Mouse (Mus musculus) left cerebral cortex, adult 8-10 months (tissue): ENCODE results near the gene Lpxn. TPM values are rescaled to one million over a fixed set of nuclear protein-coding genes. Genes with fewer than 3 reads are reported as not detected.

Experiments used
- DNase-seq, 2 experiments: peaks; one replicate each; pipeline ENCODE4 v3.0.0; 2022; ENCODE audit warnings: low spot score in 2 of 2
- total RNA-seq, 4 experiments: library from RNA; stranded (reverse); gene quantifications; 2 replicates each; pipeline ENCODE4 v1.2.4; 2022

The Lpxn gene
- total RNA-seq, 4 experiments from 2014 or later: 1.5 to 3.8 (median 2.1) TPM

GRCm38 (mm10) chr19:12804237-12804636 lies 8.2 kb downstream of the Lpxn start:
- DNase-seq: no peak

- no peak for DNase-seq
Measured at GRCm38 (mm10) chr19:12805730-12806129, 9.7 kb downstream of the Lpxn start.

GRCm38 (mm10) chr19:12806214-12806613 lies 10.2 kb downstream of the Lpxn start:
- no peak for DNase-seq

DNA sequence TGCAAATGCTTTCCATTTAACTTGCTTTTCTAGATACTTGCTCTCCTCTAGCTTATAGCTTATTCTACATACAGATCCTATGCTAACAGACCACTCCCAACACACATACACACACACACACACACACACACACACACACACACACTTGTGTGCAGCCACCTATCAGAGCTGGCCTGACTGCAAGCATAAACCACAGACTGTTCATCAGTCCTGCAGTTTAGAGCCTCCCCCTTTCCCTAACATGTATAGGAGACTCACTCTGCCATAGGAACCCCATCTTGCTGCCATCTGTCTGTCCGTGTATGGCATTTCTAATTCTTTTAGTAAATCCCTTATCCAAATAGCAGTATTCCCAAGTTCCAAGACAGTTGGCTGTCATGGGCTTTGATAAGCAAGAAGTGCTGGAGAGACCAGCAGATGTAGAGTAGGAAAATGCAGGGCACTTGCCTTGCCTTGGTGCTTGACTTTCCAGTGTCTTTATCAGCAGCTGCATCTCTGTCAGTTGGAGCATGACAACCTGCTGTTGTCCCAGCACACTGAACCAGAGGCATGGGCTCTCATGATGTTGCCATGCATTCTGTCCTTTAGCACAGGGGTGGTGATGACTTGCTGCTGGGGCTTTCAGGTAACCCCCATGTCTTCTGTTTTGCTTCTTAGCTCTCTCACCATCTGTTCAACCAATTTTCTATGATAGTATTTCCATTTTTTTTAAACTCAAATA lies 16.8 kb downstream of the Lpxn start:
- DNase-seq: no peak

DNA sequence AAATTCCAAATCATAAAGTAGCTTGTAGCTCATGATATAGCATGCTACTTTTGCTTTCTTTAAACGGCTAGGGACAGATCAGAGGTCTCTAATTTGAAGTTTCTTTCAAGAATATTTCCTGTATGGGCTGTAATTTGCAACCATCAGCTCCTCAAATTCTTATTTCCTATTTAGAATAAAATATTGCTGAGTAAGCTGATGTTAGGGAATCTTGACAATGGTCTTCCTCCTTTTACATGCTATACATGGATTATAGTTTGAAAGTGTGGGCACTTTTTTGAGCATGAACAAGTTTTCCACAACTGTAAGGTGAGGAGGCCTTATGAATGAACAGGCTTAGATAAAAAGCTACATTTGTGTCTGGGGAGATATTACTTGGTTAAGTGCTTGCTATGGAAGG lies 17.9 kb downstream of the Lpxn start:
- DNase-seq: no peak

DNA sequence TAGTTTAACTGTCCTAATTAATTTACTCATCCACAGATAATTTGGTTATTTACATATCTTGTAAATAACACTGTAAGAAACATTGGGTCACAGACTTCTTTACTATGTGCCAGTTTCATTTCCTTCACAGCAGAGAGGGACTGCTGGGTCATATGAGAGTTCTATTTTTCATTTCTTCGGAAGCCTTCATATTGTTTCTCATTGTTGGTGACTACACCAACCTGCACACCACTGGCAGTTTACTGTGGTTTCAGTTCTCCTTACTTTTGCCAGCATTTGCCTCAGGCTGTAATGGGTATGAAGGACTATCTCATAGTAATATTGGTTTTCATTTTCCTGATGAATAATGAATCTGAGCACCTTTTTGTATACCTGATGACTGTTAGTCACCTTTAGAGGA lies 22.5 kb downstream of the Lpxn start:
- no peak for DNase-seq

DNA sequence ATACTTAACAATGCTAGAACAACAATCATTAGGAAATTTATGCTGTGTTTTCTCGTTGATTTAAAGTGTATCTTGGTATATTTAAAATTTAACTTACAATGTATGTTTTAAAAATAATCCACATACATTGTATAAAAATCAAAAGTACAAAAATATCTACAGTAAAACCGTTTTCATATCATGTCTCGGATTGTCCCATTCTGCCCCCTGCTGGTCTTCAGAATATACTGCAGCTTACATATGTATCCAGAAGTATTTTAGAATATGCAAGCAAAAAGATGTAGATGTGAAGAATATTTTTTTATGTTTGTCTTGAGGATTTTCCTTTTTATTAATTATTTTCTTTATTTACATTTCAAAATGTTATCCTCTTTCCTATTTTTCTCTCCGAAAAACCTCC lies 24.4 kb downstream of the Lpxn start:
- no peak for DNase-seq

GRCm38 (mm10) chr19:12824549-12824948 lies 28.6 kb downstream of the Lpxn start:
- DNase-seq: no peak

GRCm38 (mm10) chr19:12830823-12831430 lies 34.9 kb downstream of the Lpxn start:
- no peak for DNase-seq

DNA sequence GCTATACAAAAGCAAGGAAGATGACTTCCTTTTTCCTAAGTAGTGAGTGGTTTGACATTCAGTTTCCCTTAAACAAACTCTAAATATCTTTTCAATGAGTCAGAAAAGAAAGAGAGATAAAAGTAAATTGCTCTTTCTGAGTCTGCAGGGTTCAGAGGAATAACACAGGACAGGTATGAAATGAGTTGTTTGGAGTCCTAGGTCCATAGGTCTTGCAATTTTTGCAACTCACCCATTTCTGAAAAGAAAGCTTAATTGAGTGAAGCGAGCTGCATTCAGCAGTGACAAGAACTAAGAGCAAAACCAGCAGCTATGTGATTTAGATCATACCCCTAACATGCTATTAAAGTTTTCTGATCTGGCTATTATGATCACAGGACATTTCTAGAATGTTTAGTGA lies 35.6 kb downstream of the Lpxn start:
- DNase-seq: no peak

GRCm38 (mm10) chr19:12833625-12834024 lies 37.6 kb downstream of the Lpxn start:
- DNase-seq: no peak

DNA sequence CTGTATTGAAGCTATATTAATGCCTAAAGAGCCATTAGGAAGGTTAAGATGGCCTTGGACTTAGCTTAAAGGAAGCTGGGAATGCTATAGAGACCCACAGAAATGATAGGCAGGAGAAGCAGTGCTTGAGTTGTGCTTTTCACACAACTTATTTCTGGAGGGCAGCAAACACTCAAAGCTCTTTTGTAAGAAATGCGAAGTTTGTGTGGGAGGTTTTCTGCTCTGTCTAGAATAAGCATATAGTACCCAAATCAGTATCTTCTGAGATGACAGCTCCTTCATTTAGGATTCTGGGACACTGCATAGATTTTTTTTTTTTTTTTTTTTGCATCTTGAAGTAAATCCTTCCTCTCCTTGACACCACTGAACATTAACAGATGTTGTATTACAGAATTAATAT lies 42.5 kb downstream of the Lpxn start:
- DNase-seq: no peak

DNA sequence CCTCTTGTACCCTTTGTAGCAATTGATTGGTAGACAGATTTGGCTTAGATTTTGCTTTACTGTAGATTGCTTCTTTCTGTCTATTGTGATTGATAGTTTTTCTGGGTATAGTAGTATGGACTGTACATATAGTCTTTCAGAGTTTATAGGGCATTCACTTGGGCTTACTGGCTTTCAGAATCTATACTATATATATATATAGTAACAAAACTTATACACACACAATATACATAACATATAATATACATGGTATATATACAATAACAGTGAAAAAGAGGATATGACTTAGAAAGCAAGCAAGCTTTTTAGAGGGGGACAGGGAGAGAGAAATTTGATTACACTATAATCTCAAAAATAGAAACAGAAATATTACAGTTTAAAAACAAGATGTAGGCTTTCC lies 50.4 kb downstream of the Lpxn start, which contains the start of gene Gm5244:
Gm5244 (plus strand) TSS at position 301 of the 400 bp plus-strand sequence.
- no peak for DNase-seq

- DNase-seq: no peak
Measured at GRCm38 (mm10) chr19:12856983-12857382, 61.0 kb downstream of the Lpxn start, which contains the start of gene Olfr1444. Gene Olfr1444, plus strand, starts transcription at chr19:12857283.

Other genes starting within 250 kb of the Lpxn start
- gene Gm4952, start 196.2 kb upstream of the Lpxn start, total RNA-seq: under 1 TPM in 1 of 4 experiments, not detected in 3; 0.14 TPM
- not detected for gene Glyat, start 162.9 kb upstream of the Lpxn start, total RNA-seq
- gene Olfr1442, start 125.8 kb upstream of the Lpxn start, total RNA-seq: not detected
- gene Olfr1443, start 118.1 kb upstream of the Lpxn start, total RNA-seq: not detected
- not detected for gene Keg1, start 100.4 kb upstream of the Lpxn start, total RNA-seq
- gene Cntf, start 30.6 kb upstream of the Lpxn start, total RNA-seq: 1 to 10 TPM; 3.2 to 4.3 (median 3.4) TPM
- gene Zfp91, start 67 bp upstream of the Lpxn start, total RNA-seq: 10 to 100 TPM; 85.2 to 96.0 (median 91.8) TPM
- not detected for gene Gm5244, start 50.5 kb downstream of the Lpxn start, total RNA-seq
- not detected for gene Olfr1444, start 61.1 kb downstream of the Lpxn start, total RNA-seq
- not detected for gene Olfr1445, start 87.7 kb downstream of the Lpxn start, total RNA-seq
- not detected for gene Olfr1446, start 97.3 kb downstream of the Lpxn start, total RNA-seq
- gene Olfr1447, start 107.5 kb downstream of the Lpxn start, total RNA-seq: not detected
- gene Olfr1448, start 128.2 kb downstream of the Lpxn start, total RNA-seq: not detected
- not detected for gene Olfr1449, start 134.6 kb downstream of the Lpxn start, total RNA-seq
- not detected for gene Olfr1450, start 154.1 kb downstream of the Lpxn start, total RNA-seq
- not detected for gene Olfr1451, start 198.8 kb downstream of the Lpxn start, total RNA-seq
- not detected for gene Olfr1453, start 232.1 kb downstream of the Lpxn start, total RNA-seq